11 mouse cellular contexts compared by ENCODE assay signal in the genomic region with DNA sequence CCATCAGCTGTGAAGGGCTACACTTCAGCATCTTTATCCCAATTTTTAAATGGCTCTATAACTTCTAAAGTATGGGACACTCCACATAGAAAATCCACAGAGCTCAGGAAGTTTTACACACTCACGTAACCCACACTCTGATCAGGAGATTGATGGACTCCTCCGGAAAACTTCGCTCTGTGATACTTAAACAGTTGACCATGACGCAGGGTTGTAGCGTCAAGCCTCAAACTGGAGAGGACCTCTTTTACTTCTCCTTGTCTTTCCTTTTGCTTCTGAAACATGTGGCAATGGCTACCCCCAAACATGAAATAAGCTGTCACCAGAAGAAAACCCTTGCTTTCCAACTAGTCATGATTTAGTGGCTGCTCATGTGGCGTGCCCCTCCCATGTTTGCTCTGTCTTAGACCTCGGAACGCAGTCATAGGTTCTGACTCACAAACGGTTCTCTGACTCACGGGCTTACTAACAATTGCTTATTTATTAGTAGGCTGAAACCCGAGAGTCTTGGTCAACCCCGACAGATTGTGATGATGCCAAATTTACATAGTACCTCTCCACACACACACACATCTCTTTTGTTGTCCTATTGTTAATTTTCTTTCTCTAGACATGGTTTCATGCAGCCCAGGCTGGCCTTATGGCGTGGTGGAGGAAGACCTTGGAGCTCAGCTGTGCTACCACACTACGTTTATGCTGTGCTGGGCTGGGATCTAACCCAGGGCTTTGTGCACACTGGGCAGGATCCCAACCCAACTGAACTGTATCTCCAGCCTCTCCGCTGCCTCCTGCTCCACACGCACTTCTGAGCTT. TPM values are rescaled to one million over a fixed set of nuclear protein-coding genes. Genes with fewer than 3 reads are reported as not detected.
DNase-seq lines count a peak whose midpoint lies in the region; ATAC-seq and TF ChIP-seq lines count a peak whose summit lies in the region.
"Had no signal": no experiment of that assay in that cellular context is flagged by ENCODE, and none has a peak within 500 bp of the region (broad histone marks: within the 10 kb centered on the region; RNA-seq: fewer than 3 reads in every experiment).

No protein-coding gene starts in this region.

- peaks cover 82% of the 10 kb centered on the region for H3K4me1 ChIP-seq in neural tube, embryonic 13.5 days (replicated peaks)
- H3K4me1 ChIP-seq in stomach, embryonic 16.5 days (ENCODE audit: control insufficient read depth, insufficient read depth, low read length): peaks cover 24% of the 10 kb centered on the region
- H3K4me1 ChIP-seq in thymus, adult 2 months (replicated peaks; ENCODE audit: control insufficient read depth, insufficient read depth, low read length): peaks cover 24% of the 10 kb centered on the region
- no peaks in the 10 kb centered on the region for H3K4me1 ChIP-seq in kidney, embryonic 14.5 days (ENCODE audit: control insufficient read depth, insufficient read depth, low read length)

- TF ChIP-seq POLR2A in thymus, adult 2 months (IDR thresholded peaks at IDR 0.05; ENCODE audit: control insufficient read depth, extremely low read depth, insufficient read depth, low read length, poor library complexity): no peak

- peaks cover 25% of the 10 kb centered on the region for H3K36me3 ChIP-seq in neural tube, embryonic 13.5 days
- peaks cover 6% of the 10 kb centered on the region; the same call in 1 of the 2 replicates for H3K36me3 ChIP-seq in stomach, embryonic 16.5 days (ENCODE audit: control insufficient read depth, insufficient read depth, low read length)
- H3K36me3 ChIP-seq in thymus, adult 2 months (ENCODE audit: control insufficient read depth, insufficient read depth, low read length): peaks cover 19% of the 10 kb centered on the region
- H3K36me3 ChIP-seq in kidney, embryonic 14.5 days (ENCODE audit: control insufficient read depth, insufficient read depth, low read length): peaks cover 10% of the 10 kb centered on the region; the same call in 1 of the 2 replicates

- no peak overlapping the region for H3K4me2 ChIP-seq in neural tube, embryonic 13.5 days
- no peak overlapping the region for H3K4me2 ChIP-seq in stomach, embryonic 16.5 days (ENCODE audit: low read depth, low read length)
- no peak overlapping the region for H3K4me2 ChIP-seq in kidney, embryonic 14.5 days (replicated peaks; ENCODE audit: low read depth, low read length)
- H3K4me2 ChIP-seq: liver, embryonic 15.5 days had no signal

- H3K9ac ChIP-seq in neural tube, embryonic 13.5 days: no peak overlapping the region
- no peak overlapping the region for H3K9ac ChIP-seq in stomach, embryonic 16.5 days (ENCODE audit: low read length)
- H3K9ac ChIP-seq in kidney, embryonic 14.5 days (ENCODE audit: low read depth, low read length): no peak overlapping the region
- H3K9ac ChIP-seq: liver, embryonic 15.5 days had no signal

- no peak for DNase-seq in neural tube, embryonic 10.5 days (ENCODE audit: extremely low spot score, low spot score)
- DNase-seq in adrenal gland, postnatal 10 days: peak; percentile 60
- peak; percentile 58 to 68 for DNase-seq in cerebellum, postnatal 36 days
- DNase-seq in left cerebral cortex, adult 2 months (ENCODE audit: extremely low spot score in 1 of 2, low spot score in 2 of 2): no peak
- no peak for DNase-seq in thymus, adult 2 months
- DNase-seq: layer of hippocampus, adult 9-11 months; right cerebral cortex, postnatal 4 days had no signal

- no peak for TF ChIP-seq CTCF in left cerebral cortex, adult 2 months (IDR thresholded peaks at IDR 0.05)
- no peak for TF ChIP-seq CTCF in thymus, adult 2 months (IDR thresholded peaks at IDR 0.05; ENCODE audit: borderline replicate concordance, control insufficient read depth, extremely low read depth, insufficient read depth, low read length, poor library complexity)

- 79% methylated on average over 16 of the region's 16 CpGs for WGBS in neural tube, embryonic 13.5 days
- 73% methylated on average over 16 of the region's 16 CpGs for WGBS in stomach, embryonic 16.5 days
- 93% methylated on average over 16 of the region's 16 CpGs for WGBS in thymus, adult 2 months
- WGBS in kidney, embryonic 14.5 days: 73% methylated on average over 16 of the region's 16 CpGs

- 0 out of 2 replicates have a peak, but pooled peaks have one; percentile 20 for ATAC-seq in neural tube, embryonic 13.5 days (ENCODE audit: low read depth)
- peak; percentile 67; the same call in 1 of the 2 replicates for ATAC-seq in stomach, embryonic 16.5 days (ENCODE audit: insufficient read depth, low FRiP score)
- ATAC-seq in kidney, embryonic 14.5 days (ENCODE audit: low FRiP score, low TSS enrichment): no peak; the same call in 1 of the 2 replicates

- H3K27ac ChIP-seq in neural tube, embryonic 13.5 days (replicated peaks): no peak overlapping the region
- peak overlapping the region; percentile 68 for H3K27ac ChIP-seq in stomach, embryonic 16.5 days (ENCODE audit: low read length)
- no peak overlapping the region for H3K27ac ChIP-seq in left cerebral cortex, adult 2 months
- no peak overlapping the region for H3K27ac ChIP-seq in thymus, adult 2 months (ENCODE audit: control insufficient read depth, insufficient read depth, low read length)
- no peak overlapping the region for H3K27ac ChIP-seq in kidney, embryonic 14.5 days (ENCODE audit: low read depth, low read length)
- H3K27ac ChIP-seq: liver, embryonic 15.5 days had no signal

- H3K9me3 ChIP-seq in neural tube, embryonic 13.5 days: no peaks in the 10 kb centered on the region
- no peaks in the 10 kb centered on the region for H3K9me3 ChIP-seq in stomach, embryonic 16.5 days (replicated peaks; ENCODE audit: control insufficient read depth, low read length)
- no peaks in the 10 kb centered on the region for H3K9me3 ChIP-seq in kidney, embryonic 14.5 days (ENCODE audit: control insufficient read depth, low read length)
- H3K9me3 ChIP-seq: liver, embryonic 15.5 days had no signal

- no peak overlapping the region for H3K4me3 ChIP-seq in neural tube, embryonic 13.5 days
- H3K4me3 ChIP-seq in stomach, embryonic 16.5 days (replicated peaks; ENCODE audit: low read length): no peak overlapping the region
- no peak overlapping the region for H3K4me3 ChIP-seq in left cerebral cortex, adult 2 months
- no peak overlapping the region for H3K4me3 ChIP-seq in thymus, adult 2 months (ENCODE audit: control insufficient read depth, insufficient read depth, low read length)
- no peak overlapping the region for H3K4me3 ChIP-seq in kidney, embryonic 14.5 days (ENCODE audit: low read length)
- H3K4me3 ChIP-seq: liver, embryonic 15.5 days had no signal

- H3K27me3 ChIP-seq in neural tube, embryonic 13.5 days: no peaks in the 10 kb centered on the region
- no peaks in the 10 kb centered on the region for H3K27me3 ChIP-seq in stomach, embryonic 16.5 days (ENCODE audit: control insufficient read depth, insufficient read depth, low read length)
- no peaks in the 10 kb centered on the region for H3K27me3 ChIP-seq in thymus, adult 2 months (ENCODE audit: control insufficient read depth, insufficient read depth, low read length)
- H3K27me3 ChIP-seq in kidney, embryonic 14.5 days (ENCODE audit: control insufficient read depth, insufficient read depth, low read length): no peaks in the 10 kb centered on the region
- H3K27me3 ChIP-seq: liver, embryonic 15.5 days had no signal

- intact Hi-C loops in left cerebral cortex, adult 2 months (cut with DNase I): no loop called here

RNA-seq across cellular contexts. Expression of a gene that starts 11.5 kb away (rescaled TPM):
- polyA plus RNA-seq in neural tube, embryonic 13.5 days (2015; fragmentation: Nextera tagmentation; extraction: Ambion mirVana): 49.5 and 51.6 TPM in 2 replicates
- total RNA-seq in adrenal gland, postnatal 10 days (2021): 100 to 1,000 TPM; 107 to 168 TPM
- 48.8 and 55.8 TPM in 2 replicates for polyA plus RNA-seq in stomach, embryonic 16.5 days (2015; fragmentation: Nextera tagmentation; extraction: Ambion mirVana)
- 10 to 100 TPM; 35.2 to 36.4 TPM for total RNA-seq in left cerebral cortex, adult 2 months (2021)
- 78.1 and 106 TPM in 2 replicates for polyA plus RNA-seq in thymus, adult 2 months (2012; rRNA removed)
- 47.3 and 55.9 TPM in 2 replicates for polyA plus RNA-seq in kidney, embryonic 14.5 days (2014; fragmentation: Nextera tagmentation; extraction: Ambion mirVana)

Comparison
In these comparisons a context has a peak if more than half of its experiments do, and no peak if none do; other contexts are left out.
1. DNase-seq: peak in adrenal gland, postnatal 10 days (single experiment) and cerebellum, postnatal 36 days (2 of 2); none in neural tube, embryonic 10.5 days (single experiment), left cerebral cortex, adult 2 months (0 of 2) and thymus, adult 2 months (single experiment).